Mouse (Mus musculus): Measurements from ENCODE around the gene Gpa33. TPM values are rescaled to one million over a fixed set of nuclear protein-coding genes. Genes with fewer than 3 reads are reported as not detected.

Gene Gpa33
- total and polyA plus RNA-seq, 2 experiments from 2014 or later = 0.17 TPM; not detected in 1

- Histone ChIP-seq H3K27me3 (ENCODE audit: insufficient read depth, low read length) (no peaks in the 10 kb centered on the region), H3K9me3 (ENCODE audit: low read length) (no peaks in the 10 kb centered on the region), H3K27ac (ENCODE audit: low read depth, low read length) (no peak overlapping the region), H3K4me3 (ENCODE audit: low read depth, low read length) (no peak overlapping the region), H3K4me2 (ENCODE audit: low read depth, low read length, poor library complexity, severe bottlenecking) (no peak overlapping the region), H3K4me1 (ENCODE audit: insufficient read depth, low read length) (no peaks in the 10 kb centered on the region), H3K9ac (replicated peaks; ENCODE audit: low read length, poor library complexity, severe bottlenecking) (no peak overlapping the region), H3K36me3 (ENCODE audit: insufficient read depth, low read length) (no peaks in the 10 kb centered on the region)
- DNase-seq (ENCODE audit: low spot score) (no peak), ATAC-seq (ENCODE audit: low FRiP score) (no peak)
- TF ChIP-seq CTCF (IDR thresholded peaks at IDR 0.05) = no peak
- WGBS = 94% methylated on average over 12 of the region's 12 CpGs
Observed at GRCm38 (mm10) chr1:166170852-166171251, 40.8 kb downstream of the Gpa33 start.

GRCm38 (mm10) chr1:166172992-166173391 lies 43.0 kb downstream of the Gpa33 start:
- no peak for TF ChIP-seq CTCF (IDR thresholded peaks at IDR 0.05)
- Histone ChIP-seq H3K27ac (ENCODE audit: low read depth, low read length) (no peak overlapping the region), H3K36me3 (ENCODE audit: insufficient read depth, low read length) (no peaks in the 10 kb centered on the region), H3K9me3 (ENCODE audit: low read length) (no peaks in the 10 kb centered on the region), H3K27me3 (ENCODE audit: insufficient read depth, low read length) (no peaks in the 10 kb centered on the region), H3K4me1 (ENCODE audit: insufficient read depth, low read length) (no peaks in the 10 kb centered on the region), H3K4me3 (ENCODE audit: low read depth, low read length) (no peak overlapping the region), H3K4me2 (ENCODE audit: low read depth, low read length, poor library complexity, severe bottlenecking) (no peak overlapping the region), H3K9ac (replicated peaks; ENCODE audit: low read length, poor library complexity, severe bottlenecking) (no peak overlapping the region)
- DNase-seq (ENCODE audit: low spot score) (no peak), ATAC-seq (ENCODE audit: low FRiP score) (no peak)
- 78% methylated on average over 3 of the region's 3 CpGs for WGBS

GRCm38 (mm10) chr1:166173621-166174020 lies 43.6 kb downstream of the Gpa33 start:
- TF ChIP-seq CTCF (IDR thresholded peaks at IDR 0.05) = no peak
- WGBS = 78% methylated on average over 9 of the region's 9 CpGs
- Histone ChIP-seq H3K4me3 (ENCODE audit: low read depth, low read length) (no peak overlapping the region), H3K4me1 (ENCODE audit: insufficient read depth, low read length) (no peaks in the 10 kb centered on the region), H3K9me3 (ENCODE audit: low read length) (no peaks in the 10 kb centered on the region), H3K36me3 (ENCODE audit: insufficient read depth, low read length) (no peaks in the 10 kb centered on the region), H3K4me2 (ENCODE audit: low read depth, low read length, poor library complexity, severe bottlenecking) (no peak overlapping the region), H3K27ac (ENCODE audit: low read depth, low read length) (no peak overlapping the region), H3K9ac (replicated peaks; ENCODE audit: low read length, poor library complexity, severe bottlenecking) (no peak overlapping the region), H3K27me3 (ENCODE audit: insufficient read depth, low read length) (no peaks in the 10 kb centered on the region)
- no peak for ATAC-seq (ENCODE audit: low FRiP score)
- DNase-seq (ENCODE audit: low spot score) = no peak

- 92% methylated on average over 7 of the region's 7 CpGs for WGBS
- DNase-seq (ENCODE audit: low spot score) (peak; percentile 5), ATAC-seq (ENCODE audit: low FRiP score) (no peak)
- peak; percentile 52 for TF ChIP-seq CTCF (IDR thresholded peaks at IDR 0.05)
- Histone ChIP-seq H3K27me3 (ENCODE audit: insufficient read depth, low read length) (no peaks in the 10 kb centered on the region), H3K4me1 (ENCODE audit: insufficient read depth, low read length) (no peaks in the 10 kb centered on the region; the same call in 1 of the 2 replicates), H3K4me2 (ENCODE audit: low read depth, low read length, poor library complexity, severe bottlenecking) (no peak overlapping the region), H3K9ac (replicated peaks; ENCODE audit: low read length, poor library complexity, severe bottlenecking) (no peak overlapping the region), H3K36me3 (ENCODE audit: insufficient read depth, low read length) (no peaks in the 10 kb centered on the region), H3K4me3 (ENCODE audit: low read depth, low read length) (no peak overlapping the region), H3K27ac (ENCODE audit: low read depth, low read length) (no peak overlapping the region), H3K9me3 (ENCODE audit: low read length) (no peaks in the 10 kb centered on the region)
Observed at GRCm38 (mm10) chr1:166181510-166181909, 51.5 kb downstream of the Gpa33 start.

GRCm38 (mm10) chr1:166182952-166183627 lies 53.1 kb downstream of the Gpa33 start:
- Histone ChIP-seq H3K4me1 (ENCODE audit: insufficient read depth, low read length) (no peaks in the 10 kb centered on the region; the same call in 1 of the 2 replicates), H3K4me2 (ENCODE audit: low read depth, low read length, poor library complexity, severe bottlenecking) (no peak overlapping the region), H3K9ac (replicated peaks; ENCODE audit: low read length, poor library complexity, severe bottlenecking) (no peak overlapping the region), H3K27ac (ENCODE audit: low read depth, low read length) (0 out of 2 replicates have a peak overlapping the region, but pooled peaks have one; percentile 26), H3K36me3 (ENCODE audit: insufficient read depth, low read length) (no peaks in the 10 kb centered on the region), H3K27me3 (ENCODE audit: insufficient read depth, low read length) (no peaks in the 10 kb centered on the region), H3K4me3 (ENCODE audit: low read depth, low read length) (no peak overlapping the region), H3K9me3 (ENCODE audit: low read length) (no peaks in the 10 kb centered on the region)
- DNase-seq (ENCODE audit: low spot score) = peak; percentile 6
- 0 out of 2 replicates have a peak, but pooled peaks have one; percentile 31 for ATAC-seq (ENCODE audit: low FRiP score)
- 45% methylated on average over 10 of the region's 10 CpGs for WGBS
- TF ChIP-seq CTCF (IDR thresholded peaks at IDR 0.05) = no peak

- H3K27ac ChIP-seq (ENCODE audit: low read depth, low read length) = no peak overlapping the region
- ATAC-seq (ENCODE audit: low FRiP score) (no peak), DNase-seq (ENCODE audit: low spot score) (no peak)
- no peak overlapping the region for H3K9ac ChIP-seq (replicated peaks; ENCODE audit: low read length, poor library complexity, severe bottlenecking)
- no peak for TF ChIP-seq CTCF (IDR thresholded peaks at IDR 0.05)
- WGBS = 83% methylated on average over 22 of the region's 22 CpGs
- no peak overlapping the region for H3K4me3 ChIP-seq (ENCODE audit: low read depth, low read length)
- H3K27me3 ChIP-seq (ENCODE audit: insufficient read depth, low read length) = no peaks in the 10 kb centered on the region
- H3K4me2 ChIP-seq (ENCODE audit: low read depth, low read length, poor library complexity, severe bottlenecking) = no peak overlapping the region
- H3K36me3 ChIP-seq (ENCODE audit: insufficient read depth, low read length) = no peaks in the 10 kb centered on the region
- no peaks in the 10 kb centered on the region; the same call in 1 of the 2 replicates for H3K4me1 ChIP-seq (ENCODE audit: insufficient read depth, low read length)
- H3K9me3 ChIP-seq (ENCODE audit: low read length) = no peaks in the 10 kb centered on the region
Observed at GRCm38 (mm10) chr1:166184391-166185229, 54.6 kb downstream of the Gpa33 start.
